Mouse (Mus musculus): ENCODE measurements around the gene Rars2.
"Not testable (repeated sequence)": the region's sequence is repeated elsewhere in the genome, so short reads cannot be mapped to it uniquely, and the experiment has no call there.

The Rars2 gene

DNA sequence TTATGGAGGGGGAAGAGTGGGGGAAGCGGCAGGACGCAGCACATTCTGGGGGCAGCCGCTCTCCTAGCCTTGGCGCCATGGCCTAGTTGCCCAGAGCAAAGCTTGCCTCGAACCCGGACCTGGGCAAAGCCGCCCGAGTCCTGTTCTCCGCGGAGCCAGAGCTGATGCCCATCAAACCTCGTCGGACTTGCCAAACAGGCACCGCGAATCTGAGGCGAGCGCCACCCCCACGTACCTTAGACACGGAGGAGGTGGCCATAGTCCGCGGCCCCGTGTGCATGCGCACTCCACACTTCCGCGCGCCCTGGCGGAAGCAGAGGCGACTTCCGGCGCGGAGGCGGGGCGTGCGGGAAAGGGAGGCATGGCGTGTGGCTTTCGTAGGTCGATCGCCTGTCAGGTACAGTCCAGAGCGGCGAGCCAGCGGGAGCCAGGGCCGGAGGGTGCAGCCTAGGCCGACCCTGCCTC, at the start of gene Rars2, which contains the start of gene Orc3:
Rars2 (plus strand) TSS at position 328 of the 465 bp plus-strand sequence.
Orc3 (minus strand) TSS at position 315 of the 465 bp plus-strand sequence.
- peak; percentile 85 to 89 for DNase-seq (ENCODE audit: low spot score in 2 of 2)

DNA sequence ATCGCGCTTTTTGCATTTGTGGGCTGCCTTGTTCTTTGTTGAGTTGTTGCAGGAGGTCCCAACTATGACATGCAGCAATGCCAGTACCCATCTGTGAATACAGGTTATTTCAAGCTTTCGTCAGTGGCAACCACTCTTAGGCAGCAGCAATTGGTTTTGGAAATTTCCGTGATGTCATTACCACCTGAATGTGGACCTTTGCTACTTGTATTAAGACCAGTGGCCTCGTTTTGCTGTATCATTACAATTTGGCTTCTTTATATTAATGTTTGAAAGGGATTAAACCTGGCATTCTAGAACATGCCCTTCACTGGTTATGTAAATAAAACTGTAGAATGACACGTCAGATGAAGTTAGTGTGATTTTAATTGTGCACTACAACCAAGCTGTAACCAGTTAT, 48.5 kb upstream of the Rars2 start:
- no peak for DNase-seq (ENCODE audit: low spot score in 2 of 2)

DNA sequence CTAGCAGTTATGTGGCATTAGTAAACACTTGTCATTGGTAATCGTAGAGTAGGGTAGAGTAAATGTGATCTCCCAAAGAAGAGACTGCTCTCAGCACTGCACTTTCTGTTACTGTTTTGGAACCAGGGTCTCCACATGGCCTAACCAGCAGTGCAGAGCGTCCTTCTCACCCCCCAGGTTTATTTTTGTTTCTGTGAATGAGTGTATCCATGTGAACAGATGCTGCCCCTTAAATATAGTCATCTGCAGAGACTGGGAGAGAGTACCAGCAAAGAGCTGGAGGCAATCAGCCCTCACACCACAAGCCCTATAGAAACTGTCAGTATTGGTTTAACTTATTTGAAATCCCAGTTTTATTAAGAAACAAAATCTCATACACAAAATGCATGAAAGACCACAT, 41.9 kb upstream of the Rars2 start:
- no peak for DNase-seq (ENCODE audit: low spot score in 2 of 2)

DNA sequence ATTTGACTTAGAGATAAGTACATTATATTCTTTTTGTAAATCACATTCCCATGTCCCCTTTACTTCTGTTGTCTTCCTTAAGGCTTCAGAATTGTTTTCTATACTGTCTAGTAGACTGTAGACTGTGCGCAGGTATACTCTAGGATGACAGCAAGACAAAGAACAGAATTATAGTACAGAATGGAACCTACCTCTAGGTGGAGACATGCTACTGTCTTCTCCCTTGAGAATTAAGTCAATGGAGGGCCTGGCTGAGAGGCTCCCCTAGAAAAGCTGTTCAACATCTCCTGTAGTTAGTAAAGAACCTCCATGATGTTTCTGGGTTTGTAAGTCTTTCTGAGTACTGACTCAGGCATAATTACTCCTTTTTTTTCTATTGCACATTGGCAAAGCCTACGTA, 37.7 kb upstream of the Rars2 start:
- no peak for DNase-seq (ENCODE audit: low spot score in 2 of 2)

DNA sequence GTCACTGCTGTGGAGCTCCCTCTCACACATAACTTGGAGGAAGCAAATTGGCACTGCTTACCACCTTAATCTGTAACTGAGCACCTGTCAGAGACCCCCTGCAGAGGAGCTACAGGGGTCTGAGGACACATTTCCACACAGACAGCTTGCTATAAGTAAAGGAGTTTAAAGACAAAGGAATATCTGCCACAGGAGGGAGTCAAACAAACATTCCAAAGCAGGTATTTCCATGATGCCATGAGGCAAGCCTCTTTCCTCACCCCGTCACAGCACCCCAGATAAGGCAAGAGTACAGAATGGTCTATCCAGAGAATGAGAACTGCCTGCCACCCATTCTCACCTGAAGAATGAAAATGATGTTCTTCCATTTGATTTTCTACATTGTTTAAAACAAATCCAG, 35.5 kb upstream of the Rars2 start:
- no peak for DNase-seq (ENCODE audit: low spot score in 2 of 2)

DNA sequence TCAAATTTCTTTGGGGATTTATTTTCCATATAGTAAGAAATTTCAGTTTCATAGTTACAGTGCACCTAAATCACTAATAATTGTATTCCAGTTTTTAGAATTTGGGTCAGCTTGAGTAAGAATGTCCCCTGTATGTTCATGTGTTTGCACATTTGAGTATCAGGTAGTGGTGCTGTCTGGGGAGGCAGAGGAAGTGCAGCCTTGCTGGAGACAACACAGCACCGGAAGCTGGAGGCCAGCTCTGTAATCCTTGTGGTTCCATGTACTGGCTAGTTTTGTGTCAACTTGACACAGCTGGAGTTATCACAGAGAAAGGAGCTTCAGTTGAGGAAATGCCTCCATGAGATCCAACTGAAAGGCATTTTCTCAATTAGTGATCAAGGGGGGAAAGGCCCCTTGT, 33.3 kb upstream of the Rars2 start:
- not testable (repeated sequence) for DNase-seq (ENCODE audit: low spot score in 2 of 2)

DNA sequence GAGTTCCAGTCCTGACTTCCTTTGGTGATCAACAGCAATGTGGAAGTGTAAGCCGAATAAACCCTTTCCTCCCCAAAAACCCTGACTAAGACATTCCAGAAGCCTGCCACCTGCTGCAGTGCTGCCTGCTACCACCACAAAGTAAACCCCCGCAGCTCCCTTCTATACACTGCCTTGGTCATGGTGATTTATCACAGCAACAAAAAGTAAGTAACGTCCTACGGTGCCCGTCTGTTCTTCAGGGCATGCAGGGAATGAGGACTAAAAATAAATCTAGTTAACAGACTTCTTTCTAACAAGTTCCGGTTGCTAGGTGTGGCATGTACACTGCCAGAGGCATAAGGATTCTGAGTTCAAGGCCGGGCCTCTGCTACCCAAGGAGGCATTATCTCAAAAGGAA, 32.8 kb upstream of the Rars2 start:
- DNase-seq (ENCODE audit: low spot score in 2 of 2): peak in 1 of 2 experiments; percentile 20

DNA sequence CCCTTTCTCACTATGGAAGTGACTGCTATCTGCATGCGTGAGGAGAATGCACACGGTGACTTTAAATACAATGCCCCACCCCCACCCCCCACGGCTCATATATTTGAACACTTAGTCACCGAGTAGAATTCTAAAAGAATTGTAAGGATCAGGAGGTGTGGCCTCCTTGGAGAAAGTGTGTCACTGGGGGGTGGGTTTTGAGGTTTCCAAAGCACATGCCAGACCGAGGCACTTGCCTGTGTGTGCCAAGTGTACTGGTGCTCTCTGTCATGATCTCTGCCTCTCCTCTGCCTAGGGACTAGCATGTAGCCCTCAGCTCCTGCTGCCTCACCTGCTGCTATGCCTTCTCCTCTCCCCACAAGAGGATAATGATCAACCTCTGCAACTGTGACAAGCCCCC, 32.3 kb upstream of the Rars2 start:
- DNase-seq (ENCODE audit: low spot score in 2 of 2): no peak

DNA sequence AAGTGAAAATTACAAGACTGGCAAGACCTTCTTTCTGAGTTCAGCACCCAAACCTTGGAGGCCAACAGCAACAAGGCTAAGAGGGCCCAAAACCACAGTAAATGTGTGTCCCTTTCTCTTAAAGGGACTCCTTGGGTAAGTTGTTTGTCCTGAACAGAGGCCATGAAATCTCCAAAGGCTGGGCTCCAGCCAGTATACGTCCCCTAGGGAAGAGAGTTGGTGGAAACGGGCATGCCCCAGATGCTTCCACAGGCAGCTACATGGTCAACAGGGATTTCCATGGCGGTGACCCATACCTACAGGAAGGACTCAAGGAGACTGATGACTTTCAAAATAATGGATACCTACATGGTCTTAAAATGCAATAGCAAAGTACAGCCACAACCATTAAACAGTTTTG, 31.3 kb upstream of the Rars2 start:
- DNase-seq (ENCODE audit: low spot score in 2 of 2): no peak

DNA sequence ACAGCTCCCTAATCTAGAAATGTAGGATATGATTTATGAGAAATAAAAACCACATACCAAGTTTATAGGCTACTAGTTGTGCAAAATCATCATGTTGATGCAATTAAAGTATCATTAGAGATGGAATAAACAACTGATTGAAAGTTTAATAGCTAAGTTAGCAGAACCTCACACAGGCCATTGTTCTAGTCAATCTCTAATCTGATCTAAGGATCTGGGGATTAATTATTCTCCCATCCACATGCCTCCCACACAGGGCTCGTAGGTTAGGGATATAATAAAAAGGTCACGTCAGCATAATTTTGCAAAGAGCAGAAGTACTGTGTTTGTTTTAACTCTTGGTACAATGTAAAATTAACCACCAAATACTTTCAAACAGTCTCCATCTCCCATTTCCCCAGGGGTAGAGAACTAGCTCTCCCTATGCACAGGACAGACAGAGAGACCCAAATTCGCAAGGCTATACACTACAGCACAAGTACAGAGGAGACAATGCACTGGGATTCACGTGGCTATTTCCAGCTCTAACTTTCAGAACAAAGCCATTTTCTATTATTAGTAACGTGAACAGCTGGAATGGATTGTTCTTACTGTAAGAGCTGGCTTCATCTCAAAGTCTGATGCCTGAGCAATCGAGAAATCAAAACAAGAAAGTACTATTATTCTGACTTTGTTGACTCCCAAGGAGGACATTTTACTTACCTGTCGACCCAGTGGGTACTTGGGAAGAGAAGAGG, 29.7 kb upstream of the Rars2 start:
- DNase-seq (ENCODE audit: low spot score in 2 of 2): no peak

DNA sequence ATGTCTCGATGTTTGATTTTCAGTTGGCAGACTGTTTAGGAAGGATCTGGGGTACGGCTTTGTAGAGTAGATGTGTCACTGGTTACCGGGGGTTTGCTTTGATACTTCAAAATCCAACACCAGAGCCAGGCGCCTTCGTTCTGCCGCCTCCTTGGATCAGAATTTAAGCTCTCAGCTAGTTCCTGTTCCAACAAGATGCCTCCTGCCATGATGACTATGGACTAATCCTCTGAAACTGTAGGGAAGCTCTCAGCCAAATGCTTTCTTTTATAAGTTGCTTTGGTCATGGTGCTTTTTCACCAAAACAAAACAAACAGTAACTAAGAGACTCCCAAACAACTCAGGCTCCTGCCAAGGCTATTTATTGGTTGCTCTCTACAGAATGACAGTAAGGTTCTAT, 11.6 kb upstream of the Rars2 start:
- DNase-seq (ENCODE audit: low spot score in 2 of 2): no peak

DNA sequence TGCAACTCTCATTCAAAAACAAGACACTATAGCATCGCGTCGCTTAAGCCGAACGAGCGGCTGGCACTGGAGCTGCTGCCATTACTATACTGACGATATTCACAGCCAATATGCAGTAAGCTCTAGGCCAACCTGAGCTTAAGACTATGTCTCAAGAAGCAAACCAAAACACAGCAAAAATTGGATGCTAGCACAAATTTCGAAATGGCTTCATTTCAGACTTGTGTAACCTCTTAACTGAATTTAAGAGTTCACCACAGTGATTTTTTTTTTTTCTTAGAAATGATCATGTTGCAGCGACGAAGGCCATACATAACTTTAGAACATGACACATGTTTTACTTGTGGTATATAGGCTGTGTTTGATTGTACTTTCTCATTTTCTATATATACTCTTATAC, 8.1 kb upstream of the Rars2 start:
- no peak for DNase-seq (ENCODE audit: low spot score in 2 of 2)

DNA sequence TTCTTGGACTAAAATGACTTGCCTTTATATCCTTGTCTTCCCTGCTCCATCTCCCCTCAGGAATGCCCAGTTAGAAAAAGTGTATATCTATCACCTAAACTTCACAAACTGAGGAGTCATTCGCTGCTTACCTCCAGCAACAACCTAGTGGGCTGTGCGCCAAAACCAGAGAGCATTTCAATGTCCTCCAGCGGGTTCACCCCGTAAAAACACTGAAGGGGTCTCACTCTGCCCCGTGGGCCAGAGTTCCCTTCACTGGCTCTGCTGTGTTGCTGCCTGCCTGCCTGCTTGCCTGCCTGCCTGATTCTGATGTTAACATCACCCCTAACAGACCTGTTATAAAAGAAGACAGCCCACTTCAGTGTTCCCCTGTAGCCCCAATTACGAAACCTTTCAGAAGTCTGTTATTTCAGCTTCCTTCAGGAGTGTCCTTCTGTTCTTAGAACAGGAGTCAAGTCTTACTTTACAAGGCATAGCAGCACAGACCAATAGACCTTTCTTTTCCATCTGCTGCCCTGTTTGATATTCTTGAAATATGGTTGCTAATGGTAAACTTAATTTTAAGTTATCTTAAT, 1.1 kb upstream of the Rars2 start:
- DNase-seq (ENCODE audit: low spot score in 2 of 2): no peak

DNA sequence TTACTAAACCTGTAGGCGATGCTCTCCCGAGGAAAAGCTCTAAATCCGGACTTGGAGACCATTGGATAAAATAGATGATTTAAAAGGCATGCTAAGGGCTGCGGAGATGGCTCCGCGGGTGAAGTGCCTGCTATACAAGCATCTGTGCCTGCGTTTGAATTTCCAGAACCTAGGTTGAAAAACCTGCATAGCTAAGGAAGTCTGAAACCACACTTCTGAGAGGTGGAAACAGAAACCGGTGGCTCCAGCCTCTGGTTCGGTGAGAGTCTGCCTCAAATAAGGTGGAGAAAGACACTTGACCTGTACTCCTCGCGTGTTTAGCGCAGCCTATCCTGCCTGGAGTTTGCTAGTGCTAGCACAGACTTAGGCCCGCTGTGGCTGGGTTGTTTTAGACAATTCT, 546 bp downstream of the Rars2 start:
- DNase-seq (ENCODE audit: low spot score in 2 of 2): peak in 1 of 2 experiments; percentile 16

DNA sequence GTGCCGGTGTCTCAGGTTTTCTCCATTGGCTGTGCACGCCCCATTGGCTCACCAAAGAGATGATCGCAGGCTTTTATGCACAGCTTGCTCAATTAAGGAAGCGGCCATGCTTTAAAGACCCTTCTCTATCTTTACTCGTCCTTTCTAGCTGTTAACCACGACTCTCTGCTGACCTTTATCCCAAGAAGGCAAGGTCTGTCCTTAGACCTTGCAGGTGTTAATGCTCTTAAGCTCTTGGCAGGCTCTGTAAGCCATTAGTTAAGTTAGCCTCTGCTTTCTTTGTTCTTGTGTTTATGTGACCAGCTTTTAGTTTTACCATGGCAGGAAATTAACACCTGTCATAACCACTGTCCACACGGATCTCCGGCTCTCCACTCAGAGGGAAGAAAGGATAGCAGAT, 1.4 kb downstream of the Rars2 start:
- no peak for DNase-seq (ENCODE audit: low spot score in 2 of 2)

DNA sequence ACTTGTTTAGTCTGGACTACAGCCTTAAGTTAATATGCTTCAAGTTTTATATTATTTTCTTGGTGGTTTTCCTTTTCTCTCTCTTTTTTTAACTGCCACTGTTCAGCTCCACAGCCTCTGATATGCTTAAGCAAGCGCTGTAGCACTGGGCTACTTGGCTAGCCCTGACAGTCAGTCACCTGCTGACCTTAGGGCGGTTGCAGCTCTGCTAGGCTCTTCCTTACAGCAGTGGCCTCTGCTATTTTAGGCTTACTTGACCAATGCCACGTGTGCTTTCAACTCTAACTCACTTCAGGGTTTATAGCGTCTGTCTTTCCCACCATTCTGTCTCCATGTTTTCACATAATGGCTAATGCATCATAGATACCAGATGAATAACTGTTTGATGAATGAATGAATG, 10.8 kb downstream of the Rars2 start:
- no peak for DNase-seq (ENCODE audit: low spot score in 2 of 2)

DNA sequence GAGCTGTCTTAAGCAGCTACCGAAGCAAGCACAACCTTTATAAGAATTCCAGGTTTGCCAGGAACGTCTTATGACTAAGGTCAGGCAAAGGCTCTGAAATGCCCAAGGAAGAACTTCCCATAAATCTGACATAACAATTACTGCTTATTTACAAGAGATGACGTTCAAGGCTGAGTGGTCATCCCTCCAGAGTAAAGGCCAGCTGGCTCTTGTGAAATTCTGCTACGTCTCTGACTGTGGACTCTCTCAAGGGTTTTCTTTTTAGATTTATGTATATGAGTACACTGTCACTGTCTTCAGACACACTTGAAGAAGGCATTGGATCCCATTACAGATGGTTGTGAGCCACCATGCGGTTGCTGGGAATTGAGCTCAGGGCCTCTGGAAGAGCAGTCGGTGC, 11.6 kb downstream of the Rars2 start:
- no peak for DNase-seq (ENCODE audit: low spot score in 2 of 2)

DNA sequence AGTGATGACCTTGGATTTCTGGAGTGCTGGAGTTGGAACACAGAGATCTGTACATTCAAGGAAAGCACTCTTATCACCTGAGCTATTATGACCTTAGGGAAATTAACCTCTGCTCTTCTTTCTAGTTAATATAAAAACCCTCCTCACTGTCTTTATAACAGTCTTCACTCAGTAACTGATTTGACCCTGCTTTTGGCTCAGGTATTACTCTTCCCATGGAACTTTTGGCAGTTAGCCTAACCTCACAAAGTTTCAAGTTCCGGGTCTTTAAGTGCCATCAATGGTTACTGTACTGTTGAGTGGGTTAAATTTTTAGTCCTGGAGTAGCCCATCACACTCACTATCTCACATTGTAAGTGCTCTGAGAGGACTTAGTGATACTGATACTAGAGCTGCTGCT, 15.2 kb downstream of the Rars2 start:
- DNase-seq (ENCODE audit: low spot score in 2 of 2): no peak

DNA sequence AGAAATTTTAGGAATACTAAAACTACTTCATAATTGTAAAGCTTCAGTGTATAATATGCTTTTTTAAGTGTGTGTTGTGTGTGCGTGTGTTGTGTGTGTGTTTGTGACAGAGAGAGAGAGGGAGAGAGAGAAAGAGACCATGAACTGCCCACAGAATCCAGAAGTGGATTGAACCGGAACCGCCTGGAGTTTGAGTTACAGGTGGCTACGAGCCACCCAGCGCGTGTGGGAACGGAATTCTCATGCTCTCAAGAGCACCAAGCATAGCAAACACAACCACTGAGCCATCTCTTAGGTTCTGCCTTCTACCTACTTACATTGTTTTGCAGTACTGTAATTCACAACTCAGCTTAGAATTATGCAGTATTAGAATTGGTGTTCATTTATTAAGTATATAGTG, 19.4 kb downstream of the Rars2 start:
- DNase-seq (ENCODE audit: low spot score in 2 of 2): no peak

DNA sequence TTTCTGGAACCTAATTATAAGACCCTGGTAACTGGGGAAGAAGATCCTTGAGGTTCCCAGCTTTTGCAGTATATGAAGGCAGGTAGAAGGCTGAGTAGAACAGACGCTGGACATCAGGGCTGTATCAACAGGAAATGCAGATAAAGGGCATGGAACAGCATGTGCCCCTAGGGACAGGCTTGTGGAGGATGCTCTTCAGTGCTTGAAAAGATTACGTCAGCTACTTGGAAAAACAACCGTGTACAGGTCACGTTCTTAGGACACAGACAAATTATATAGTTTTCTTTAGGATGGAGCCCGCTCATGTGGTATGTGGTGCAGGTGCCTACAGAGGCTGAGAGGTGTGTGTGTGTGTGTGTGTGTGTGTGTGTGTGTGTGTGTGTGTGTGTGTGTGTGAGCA, 21.3 kb downstream of the Rars2 start:
- DNase-seq (ENCODE audit: low spot score in 2 of 2): no peak

DNA sequence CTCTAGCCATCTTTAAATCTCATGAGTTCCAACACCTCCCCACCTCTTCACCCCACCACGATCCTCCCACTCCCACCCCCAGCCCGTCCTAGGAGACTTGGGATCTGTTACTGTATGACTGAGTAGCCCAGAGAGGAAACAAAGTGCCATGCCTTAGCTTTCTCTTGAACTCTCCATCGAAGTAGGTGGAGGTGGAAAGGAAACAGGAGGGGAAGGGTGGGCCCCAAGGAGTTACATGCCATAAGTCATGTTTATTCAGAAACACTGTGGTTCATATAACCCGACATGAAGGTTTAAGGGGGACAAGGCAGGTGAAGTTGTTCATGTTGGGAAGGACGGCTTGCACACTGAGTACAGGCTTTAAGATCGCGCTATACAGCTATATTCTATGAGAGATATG, 22.6 kb downstream of the Rars2 start:
- no peak for DNase-seq (ENCODE audit: low spot score in 2 of 2)

DNA sequence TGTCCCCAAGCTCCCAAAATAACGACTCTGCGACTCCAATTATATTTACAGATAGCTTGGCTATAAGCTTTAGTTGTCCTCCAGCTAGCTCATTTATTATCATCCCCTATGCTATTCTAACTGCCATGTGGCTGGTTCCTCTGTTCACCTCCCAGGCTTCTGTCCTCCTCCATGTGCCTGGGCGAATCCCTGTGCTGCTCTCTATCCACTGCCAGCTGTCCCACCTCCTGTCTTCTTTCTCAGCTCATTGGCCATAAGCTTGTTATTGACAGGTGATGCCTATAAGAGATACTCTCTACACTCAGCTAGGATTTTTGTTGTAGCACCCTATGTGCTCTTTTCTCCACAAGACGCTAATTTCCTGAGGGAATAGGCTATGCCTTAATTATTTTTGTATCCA, 23.1 kb downstream of the Rars2 start:
- no peak for DNase-seq (ENCODE audit: low spot score in 2 of 2)

DNA sequence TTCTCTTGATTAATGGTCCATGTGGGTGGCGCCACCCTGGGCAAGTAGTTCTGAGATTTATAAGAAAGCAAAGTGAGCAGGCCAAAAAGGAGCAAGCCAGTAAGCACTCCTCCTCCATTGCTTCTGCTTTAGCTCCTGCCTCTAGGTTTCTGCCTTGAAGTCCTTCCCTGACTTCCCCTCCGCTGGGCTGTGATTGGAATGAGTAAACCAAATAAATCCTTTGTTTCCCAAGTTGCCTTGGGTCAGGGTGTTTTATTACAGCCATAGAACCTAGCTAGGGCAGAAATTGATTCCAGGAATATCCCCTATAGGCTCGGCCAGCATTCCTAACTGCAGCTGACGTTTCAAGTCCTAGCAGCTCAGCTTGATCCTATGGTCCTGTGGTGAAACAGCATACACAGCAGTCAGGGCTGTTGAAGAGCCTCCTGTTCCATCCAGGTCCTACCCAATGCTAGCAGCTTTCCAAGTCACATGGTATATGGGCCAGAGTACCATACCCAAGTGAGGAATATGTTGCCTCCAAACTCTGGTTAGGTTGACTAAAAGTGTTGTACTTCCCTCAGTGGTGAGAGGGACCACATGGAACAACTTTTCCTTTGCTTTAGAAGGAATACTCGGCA, 25.1 kb downstream of the Rars2 start:
- DNase-seq (ENCODE audit: low spot score in 2 of 2): no peak

All from frontal cortex, postnatal 14 days (tissue).